Mouse (Mus musculus) MEL (cell line): ENCODE data around the gene Fbl. TPM values are rescaled to one million over a fixed set of nuclear protein-coding genes. Genes with fewer than 3 reads are reported as not detected.

Source experiments
- DNase-seq: peaks from one replicate; pipeline ENCODE4 v3.0.0; 2011; ENCODE audit warnings: low read depth, low spot score
- H3K27ac ChIP-seq: 2 replicates; pipeline ENCODE4 v1.5.1; 2012; ENCODE audit warnings: low read depth, mild to moderate bottlenecking, control low read depth, low read length, moderate library complexity; ENCODE audit not compliant: control insufficient read depth
- H3K27me3 ChIP-seq, 2 experiments: fragments of 150-350 bp in 1 of 2; sonication (generic) in 1 of 2; 2 replicates each; pipeline ENCODE4 v1.6.1; 2012; ENCODE audit warnings: low read length in 2 of 2, mild to moderate bottlenecking in 2 of 2, improper control_type of control experiment in 1 of 2, moderate library complexity in 1 of 2; ENCODE audit not compliant: insufficient read depth in 2 of 2, control insufficient read depth in 1 of 2
- H3K36me3 ChIP-seq, 2 experiments: 2 replicates each; pipeline ENCODE4 v1.6.1; 2012 to 2014; ENCODE audit warnings: low read length in 2 of 2, improper control_type of control experiment in 1 of 2, inconsistent platforms in 1 of 2, mild to moderate bottlenecking in 1 of 2; ENCODE audit not compliant: insufficient read depth in 2 of 2, control insufficient read depth in 1 of 2
- H3K4me1 ChIP-seq, 2 experiments: fragments of 150-350 bp in 1 of 2; sonication (generic) in 1 of 2; 2 replicates each; pipeline ENCODE4 v1.6.1; 2012; ENCODE audit warnings: low read length in 2 of 2, improper control_type of control experiment in 1 of 2, mild to moderate bottlenecking in 1 of 2; ENCODE audit not compliant: insufficient read depth in 2 of 2, control insufficient read depth in 1 of 2
- H3K4me3 ChIP-seq, 2 experiments: fragments of 150-350 bp in 1 of 2; sonication (generic) in 1 of 2; 2 replicates each; pipeline ENCODE4 v1.5.1; 2012; ENCODE audit warnings: low read depth in 2 of 2, low read length in 2 of 2, mild to moderate bottlenecking in 2 of 2, moderate library complexity in 2 of 2, control low read depth in 1 of 2, improper control_type of control experiment in 1 of 2; ENCODE audit not compliant: control insufficient read depth in 1 of 2, insufficient read depth in 1 of 2
- H3K79me2 ChIP-seq: 2 replicates; pipeline ENCODE4 v1.6.1; 2012; ENCODE audit warnings: mild to moderate bottlenecking, low read length, moderate library complexity; ENCODE audit not compliant: control insufficient read depth, poor library complexity, insufficient read depth
- H3K9ac ChIP-seq: 2 replicates; pipeline ENCODE4 v1.6.1; 2012; ENCODE audit warnings: low read depth, mild to moderate bottlenecking, control low read depth, low read length, moderate library complexity; ENCODE audit not compliant: control insufficient read depth, poor library complexity, severe bottlenecking
- H3K9me3 ChIP-seq: fragments of 150-350 bp; sonication (generic); replicated peaks from 2 replicates; pipeline ENCODE4 v1.6.1; 2012; ENCODE audit warnings: mild to moderate bottlenecking, low read length, improper control_type of control experiment, moderate library complexity; ENCODE audit not compliant: insufficient read depth
- BHLHE40 ChIP-seq: IDR thresholded peaks from 2 replicates; pipeline ENCODE4 v1.6.1; 2012; ENCODE audit warnings: low read depth, mild to moderate bottlenecking, inconsistent platforms, low read length, improper control_type of control experiment, borderline replicate concordance
- CHD2 ChIP-seq: IDR thresholded peaks from 2 replicates; pipeline ENCODE4 v1.6.1; 2011; ENCODE audit warnings: low read length, improper control_type of control experiment
- CTCF ChIP-seq, 3 experiments: IDR thresholded peaks in 2 of 3; conservative IDR thresholded peaks in 1 of 3; 2 replicates each; pipeline ENCODE4 v1.5.1; 2011 to 2012; ENCODE audit warnings: low read length in 3 of 3, low read depth in 2 of 3, mild to moderate bottlenecking in 2 of 3, improper control_type of control experiment in 1 of 3, inconsistent platforms in 1 of 3, mixed read lengths in 1 of 3, moderate library complexity in 1 of 3; ENCODE audit not compliant: control insufficient read depth in 1 of 3, insufficient read depth in 1 of 3, poor library complexity in 1 of 3, severe bottlenecking in 1 of 3
- GABPA ChIP-seq: IDR thresholded peaks from 2 replicates; pipeline ENCODE4 v1.6.1; 2012; ENCODE audit warnings: low read depth, mild to moderate bottlenecking, inconsistent platforms, low read length, improper control_type of control experiment, moderate library complexity
- GATA1 ChIP-seq: IDR thresholded peaks from 2 replicates; pipeline ENCODE4 v1.6.1; 2011; ENCODE audit warnings: low read depth, low read length, improper control_type of control experiment
- HCFC1 ChIP-seq: IDR thresholded peaks from 2 replicates; pipeline ENCODE4 v1.6.1; 2012; ENCODE audit warnings: low read depth, mild to moderate bottlenecking, inconsistent platforms, low read length, improper control_type of control experiment, moderate library complexity
- JUND ChIP-seq: IDR thresholded peaks from 2 replicates; pipeline ENCODE4 v1.6.1; 2011; ENCODE audit warnings: low read depth, mild to moderate bottlenecking, improper control_type of control experiment, low read length
- MAFK ChIP-seq: IDR thresholded peaks from 2 replicates; pipeline ENCODE4 v1.6.1; 2011; ENCODE audit warnings: low read depth, mild to moderate bottlenecking, low read length, improper control_type of control experiment, borderline replicate concordance
- MAX ChIP-seq: IDR thresholded peaks from 2 replicates; pipeline ENCODE4 v1.6.1; 2011; ENCODE audit warnings: low read length, improper control_type of control experiment
- MEF2A ChIP-seq: IDR thresholded peaks from 2 replicates; pipeline ENCODE4 v1.6.1; 2014; ENCODE audit warnings: low read depth, mild to moderate bottlenecking, inconsistent platforms, low read length, improper control_type of control experiment; ENCODE audit not compliant: poor library complexity, insufficient replicate concordance, severe bottlenecking; ENCODE audit errors: extremely low read depth
- MXI1 ChIP-seq: IDR thresholded peaks from 2 replicates; pipeline ENCODE4 v1.6.1; 2011; ENCODE audit warnings: mild to moderate bottlenecking, low read depth, low read length, improper control_type of control experiment
- MYB ChIP-seq: IDR thresholded peaks from 2 replicates; pipeline ENCODE4 v1.6.1; 2011; ENCODE audit warnings: mild to moderate bottlenecking, low read depth, low read length, improper control_type of control experiment
- NELFE ChIP-seq: IDR thresholded peaks from 2 replicates; pipeline ENCODE4 v1.6.1; 2011; ENCODE audit warnings: low read depth, low read length, improper control_type of control experiment
- NRF1 ChIP-seq: IDR thresholded peaks from 2 replicates; pipeline ENCODE4 v1.6.1; 2014; ENCODE audit warnings: low read depth, mild to moderate bottlenecking, inconsistent platforms, low read length, improper control_type of control experiment, moderate library complexity; ENCODE audit not compliant: poor library complexity, insufficient read depth, severe bottlenecking
- RAD21 ChIP-seq: IDR thresholded peaks from 2 replicates; pipeline ENCODE4 v1.6.1; 2011; ENCODE audit warnings: mild to moderate bottlenecking, low read depth, low read length, improper control_type of control experiment
- RCOR1 ChIP-seq: IDR thresholded peaks from 2 replicates; pipeline ENCODE4 v1.6.1; 2012; ENCODE audit warnings: low read depth, mild to moderate bottlenecking, inconsistent platforms, low read length, improper control_type of control experiment
- SIN3A ChIP-seq: IDR thresholded peaks from 2 replicates; pipeline ENCODE4 v1.6.1; 2012; ENCODE audit warnings: low read length, improper control_type of control experiment, inconsistent platforms
- TAL1 ChIP-seq: IDR thresholded peaks from 2 replicates; pipeline ENCODE4 v1.6.1; 2012; ENCODE audit warnings: mild to moderate bottlenecking, inconsistent platforms, low read length, moderate library complexity, mixed read lengths
- TBP ChIP-seq: IDR thresholded peaks from 2 replicates; pipeline ENCODE4 v1.8.0; 2011; ENCODE audit warnings: low read depth, low read length, improper control_type of control experiment
- TCF12 ChIP-seq: IDR thresholded peaks from 2 replicates; pipeline ENCODE4 v1.6.1; 2014; ENCODE audit warnings: low read depth, mild to moderate bottlenecking, inconsistent platforms, low read length, improper control_type of control experiment, moderate library complexity
- UBTF ChIP-seq: IDR thresholded peaks from 2 replicates; pipeline ENCODE4 v1.6.1; 2012; ENCODE audit warnings: low read depth, mild to moderate bottlenecking, inconsistent platforms, low read length, improper control_type of control experiment, moderate library complexity, borderline replicate concordance; ENCODE audit not compliant: insufficient read depth
- USF2 ChIP-seq, 2 experiments: IDR thresholded peaks; 2 replicates each; pipeline ENCODE4 v1.6.1; 2011 to 2012; ENCODE audit warnings: improper control_type of control experiment in 2 of 2, low read length in 2 of 2, borderline replicate concordance in 1 of 2, inconsistent platforms in 1 of 2, low read depth in 1 of 2, mild to moderate bottlenecking in 1 of 2; ENCODE audit not compliant: insufficient read depth in 1 of 2
- ZC3H11A ChIP-seq: IDR thresholded peaks from 2 replicates; pipeline ENCODE4 v1.6.1; 2012; ENCODE audit warnings: low read depth, mild to moderate bottlenecking, inconsistent platforms, low read length, improper control_type of control experiment
- ZNF384 ChIP-seq: IDR thresholded peaks from 2 replicates; pipeline ENCODE4 v1.6.1; 2012; ENCODE audit warnings: low read depth, mild to moderate bottlenecking, inconsistent platforms, low read length, improper control_type of control experiment
- polyA plus RNA-seq, 2 experiments: library from polyadenylated mRNA; stranded (reverse) in 1 of 2; unstranded in 1 of 2; fragments of >175 nt in 1 of 2; fragments of >200 nt in 1 of 2; gene quantifications; 2 replicates each; pipeline versions ENCODE4 v1.2.1 to v1.2.4; 2012; ENCODE audit warnings: low replicate concordance in 2 of 2, low read depth in 1 of 2; ENCODE audit not compliant: insufficient read length in 2 of 2, insufficient read depth in 1 of 2, missing spikeins in 1 of 2
- total RNA-seq: library from RNA; depleted of rRNA; stranded (reverse); fragments of 300-350 nt; gene quantifications from 2 replicates; pipeline ENCODE4 v1.2.3, GENCODE M21; 2012

Gene Fbl
- total and polyA plus RNA-seq, 3 experiments: 262 to 819 TPM; not detected in 1

DNA sequence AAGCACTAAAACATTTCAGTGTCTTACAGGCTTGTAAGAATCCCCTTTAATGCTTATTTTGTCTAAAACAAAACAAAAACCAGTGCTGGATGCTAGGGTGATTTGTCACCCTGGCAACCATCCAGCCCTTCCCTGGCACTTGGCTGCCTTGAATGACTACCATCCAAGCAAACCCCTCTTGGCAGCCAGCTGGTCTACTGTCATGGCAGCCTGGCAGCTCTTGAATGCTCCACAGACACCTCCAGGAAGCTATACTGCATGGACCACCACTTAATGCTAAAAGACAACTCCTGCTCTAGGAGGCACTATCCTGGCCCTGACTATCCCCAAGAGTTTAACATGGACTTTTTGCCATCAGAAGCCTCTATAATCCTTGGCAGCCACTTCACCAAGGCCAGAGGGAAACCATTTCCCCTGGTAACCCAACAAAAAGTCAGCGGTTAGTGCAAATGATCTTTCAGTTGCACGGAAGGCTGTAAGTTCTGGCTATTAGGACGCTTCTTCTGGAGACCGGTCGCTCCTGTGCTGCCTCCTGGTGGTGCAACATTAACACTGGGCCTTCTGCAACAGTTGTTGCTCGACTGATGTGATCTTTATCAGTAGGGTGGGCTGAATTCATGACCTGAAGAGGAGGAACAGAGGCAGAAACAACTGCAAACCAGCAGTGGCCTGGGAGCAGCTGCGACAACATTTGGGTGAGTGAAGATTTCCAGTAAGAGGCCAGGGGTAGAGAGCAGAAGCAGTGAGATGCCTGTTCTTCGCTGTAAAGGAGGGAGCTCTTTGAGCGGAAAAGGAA lies 992 bp upstream of the Fbl start (continued):
- TF ChIP-seq RCOR1 (no peak), CHD2 (no peak), SIN3A (peak; percentile 74; the same call in 1 of the 2 replicates), NELFE (peak; percentile 42)

- Histone ChIP-seq H3K9me3 (no peaks in the 10 kb centered on the region), H3K9ac (no peak overlapping the region), H3K36me3 (peaks cover 15 to 16% of the 10 kb centered on the region in 2 experiments), H3K4me1 (peaks cover 0 to 20% of the 10 kb centered on the region in 2 experiments; a peak in 3 of 4 replicates), H3K79me2 (peaks cover 52% of the 10 kb centered on the region), H3K27ac (no peak overlapping the region), H3K27me3 (no peaks in the 10 kb centered on the region), H3K4me3 (no peak overlapping the region)
- TF ChIP-seq NRF1 (no peak), UBTF (no peak), USF2 (IDR thresholded peaks at IDR 0.05; ENCODE audit: borderline replicate concordance in 1 of 2, insufficient read depth in 1 of 2, low read depth in 1 of 2, low read length in 2 of 2) (no peak), MAFK (no peak), CTCF (IDR thresholded peaks at IDR 0.05 in 2 of 3, conservative IDR thresholded peaks at IDR 0.05 in 1 of 3; ENCODE audit: control insufficient read depth in 1 of 3, insufficient read depth in 1 of 3, low read depth in 2 of 3, low read length in 3 of 3, poor library complexity in 1 of 3, severe bottlenecking in 1 of 3) (no peak), BHLHE40 (no peak), ZC3H11A (no peak), ZNF384 (no peak), SIN3A (no peak), MEF2A (no peak), RAD21 (no peak)
- no peak for DNase-seq
These were observed 5.8 kb downstream of the Fbl start for GRCm38 (mm10) chr7:28175358-28175757.

GRCm38 (mm10) chr7:28179228-28179627 lies 9.7 kb downstream of the Fbl start, which contains the start of gene Dyrk1b:
Dyrk1b (plus strand) TSS chr7:28179469.
- H3K4me1 ChIP-seq: no peaks in the 10 kb centered on the region
- no peaks in the 10 kb centered on the region for H3K27me3 ChIP-seq
- no peaks in the 10 kb centered on the region for H3K9me3 ChIP-seq
- no peak for DNase-seq
- H3K4me3 ChIP-seq: no peak within 1 kb of the TSS
- peaks cover 14% of the 10 kb centered on the region for H3K79me2 ChIP-seq
- H3K36me3 ChIP-seq: peaks cover 0 to 14% of the 10 kb centered on the region in 2 experiments; a peak in 2 of 4 replicates
- TF ChIP-seq NRF1: no peak
- no peak for TF ChIP-seq MEF2A
- no peak for TF ChIP-seq GABPA
- no peak for TF ChIP-seq TBP
- no peak for TF ChIP-seq ZC3H11A
- TF ChIP-seq CTCF (IDR thresholded peaks at IDR 0.05 in 2 of 3, conservative IDR thresholded peaks at IDR 0.05 in 1 of 3; ENCODE audit: control insufficient read depth in 1 of 3, insufficient read depth in 1 of 3, low read depth in 2 of 3, low read length in 3 of 3, poor library complexity in 1 of 3, severe bottlenecking in 1 of 3): no peak
- no peak for TF ChIP-seq BHLHE40
- TF ChIP-seq MAFK: no peak
- TF ChIP-seq JUND: no peak
- TF ChIP-seq GATA1: no peak
- no peak for TF ChIP-seq NELFE
- TF ChIP-seq TCF12: no peak
- TF ChIP-seq TAL1: no peak
- no peak for TF ChIP-seq HCFC1
- TF ChIP-seq MYB: no peak
- no peak for TF ChIP-seq MXI1
- TF ChIP-seq RAD21: no peak
- TF ChIP-seq MAX: no peak
- H3K27ac ChIP-seq: no peak within 1 kb of the TSS
- no peak within 1 kb of the TSS for H3K9ac ChIP-seq
